Mouse (Mus musculus) kidney, postnatal 0 days (tissue): ENCODE results near the gene Terb1. TPM values are rescaled to one million over a fixed set of nuclear protein-coding genes. Genes with fewer than 3 reads are reported as not detected.
A peak's percentile ranks its signal among the peaks of the same experiment; 100 is the strongest.

Experiments used
- ATAC-seq: fragments of 200-750 bp; cut with Nextera tagmentation; replicated peaks from 2 replicates; pipeline ENCODE4 v1.8.0; 2017; ENCODE audit warnings: low read depth, moderate number of reproducible peaks, moderate TSS enrichment, moderate library complexity; ENCODE audit not compliant: low FRiP score
- DNase-seq: peaks from one replicate; pipeline ENCODE4 v3.0.0-alpha.2; 2016; ENCODE audit warnings: low spot score
- H3K27ac ChIP-seq: fragments of 300-500 bp; sonication (generic); 2 replicates; pipeline ENCODE4 v1.5.1; 2014; ENCODE audit warnings: mild to moderate bottlenecking
- H3K27me3 ChIP-seq: fragments of 300-500 bp; sonication (generic); 2 replicates; pipeline ENCODE4 v1.6.1; 2014; ENCODE audit warnings: low read length, mixed read lengths; ENCODE audit not compliant: insufficient read depth
- H3K36me3 ChIP-seq: fragments of 300-500 bp; sonication (generic); 2 replicates; pipeline ENCODE4 v1.6.1; 2014; ENCODE audit warnings: low read length, mixed read lengths; ENCODE audit not compliant: insufficient read depth
- H3K4me1 ChIP-seq: fragments of 300-500 bp; sonication (generic); replicated peaks from 2 replicates; pipeline ENCODE4 v1.6.1; 2014; ENCODE audit warnings: antibody characterized with exemption, low read length, mixed read lengths; ENCODE audit not compliant: insufficient read depth
- H3K4me2 ChIP-seq: fragments of 300-500 bp; sonication (generic); 2 replicates; pipeline ENCODE4 v1.6.1; 2014; ENCODE audit warnings: mild to moderate bottlenecking, low read length, moderate library complexity, mixed read lengths
- H3K4me3 ChIP-seq: fragments of 300-500 bp; sonication (generic); replicated peaks from 2 replicates; pipeline ENCODE4 v1.5.1; 2014; ENCODE audit warnings: low read depth, low read length
- H3K9ac ChIP-seq: fragments of 300-500 bp; sonication (generic); 2 replicates; pipeline ENCODE4 v1.6.1; 2014; ENCODE audit warnings: low read depth, low read length
- H3K9me3 ChIP-seq: fragments of 300-500 bp; sonication (generic); replicated peaks from 2 replicates; pipeline ENCODE4 v1.6.1; 2016; ENCODE audit warnings: low read length, inconsistent platforms, mixed read lengths
- CTCF ChIP-seq: IDR thresholded peaks from 2 replicates; pipeline ENCODE4 v1.5.1; 2016; ENCODE audit warnings: antibody characterized with exemption, low read depth, mild to moderate bottlenecking, moderate library complexity
- WGBS: fragments of 180-500 bp; shearing (Covaris S2); extraction: QIAGEN DNeasy Blood & Tissue Kit; methylation state at CpG from one replicate; pipeline ENCODE4 v1.1.7; 2014; 5-methylcytosine and 5-hydroxymethylcytosine counted together
- polyA plus RNA-seq: library from polyadenylated mRNA; unstranded; fragments of >200 nt; fragmentation: Nextera tagmentation; extraction: Ambion mirVana; gene quantifications from 2 replicates; pipeline ENCODE4 v1.2.1, GENCODE M21; 2015

Terb1 gene
- 0.52 and 0.54 TPM in 2 replicates for polyA plus RNA-seq

- peak within 1 kb of the TSS; percentile 71 for H3K9ac ChIP-seq
- H3K36me3 ChIP-seq: peaks cover 18% of the 10 kb centered on the region; the same call in 1 of the 2 replicates
- DNase-seq (peak; percentile 45), ATAC-seq (peak; percentile 91)
- 1% methylated on average over 62 of the region's 64 CpGs for WGBS
- H3K27ac ChIP-seq: peak within 1 kb of the TSS; percentile 72
- peak; percentile 11; the same call in 1 of the 2 replicates for TF ChIP-seq CTCF
- no peaks in the 10 kb centered on the region for H3K9me3 ChIP-seq
- H3K4me3 ChIP-seq: peak within 1 kb of the TSS; percentile 56
- H3K4me2 ChIP-seq: peak within 1 kb of the TSS; percentile 100
- no peaks in the 10 kb centered on the region; the same call in 1 of the 2 replicates for H3K4me1 ChIP-seq
- H3K27me3 ChIP-seq: no peaks in the 10 kb centered on the region
Measured at GRCm38 (mm10) chr8:104509061-104510006, at the start of gene Terb1. Gene Terb1 (minus strand): TSS chr8:104509910.

- Histone ChIP-seq H3K4me1 (no peaks in the 10 kb centered on the region), H3K9ac (no peak overlapping the region), H3K9me3 (no peaks in the 10 kb centered on the region), H3K4me2 (no peak overlapping the region), H3K4me3 (no peak overlapping the region), H3K27ac (no peak overlapping the region), H3K36me3 (no peaks in the 10 kb centered on the region), H3K27me3 (no peaks in the 10 kb centered on the region)
- ATAC-seq (no peak), DNase-seq (no peak)
- no peak for TF ChIP-seq CTCF
- WGBS: 60% methylated on average over 7 of the region's 7 CpGs
Measured at GRCm38 (mm10) chr8:104557226-104557625, 47.5 kb upstream of the Terb1 start.

GRCm38 (mm10) chr8:104555191-104555590, 45.5 kb upstream of the Terb1 start:
- H3K4me1 ChIP-seq: no peaks in the 10 kb centered on the region
- ATAC-seq (no peak), DNase-seq (no peak)
- 81% methylated on average over 4 of the region's 4 CpGs for WGBS
- no peaks in the 10 kb centered on the region for H3K9me3 ChIP-seq
- no peak overlapping the region for H3K4me3 ChIP-seq
- H3K27ac ChIP-seq: no peak overlapping the region
- no peaks in the 10 kb centered on the region for H3K36me3 ChIP-seq
- no peak overlapping the region for H3K4me2 ChIP-seq
- H3K9ac ChIP-seq: no peak overlapping the region
- no peaks in the 10 kb centered on the region for H3K27me3 ChIP-seq
- no peak for TF ChIP-seq CTCF

- no peaks in the 10 kb centered on the region for H3K9me3 ChIP-seq
- peaks cover 31% of the 10 kb centered on the region for H3K27me3 ChIP-seq
- H3K36me3 ChIP-seq: no peaks in the 10 kb centered on the region
- no peak for DNase-seq
- 84% methylated on average over 8 of the region's 8 CpGs for WGBS
- no peak overlapping the region for H3K27ac ChIP-seq
- no peaks in the 10 kb centered on the region for H3K4me1 ChIP-seq
- no peak overlapping the region for H3K9ac ChIP-seq
- no peak overlapping the region for H3K4me3 ChIP-seq
- TF ChIP-seq CTCF: no peak
- H3K4me2 ChIP-seq: no peak overlapping the region
- no peak for ATAC-seq
Measured at GRCm38 (mm10) chr8:104543440-104544045, 33.8 kb upstream of the Terb1 start.

GRCm38 (mm10) chr8:104542160-104542559, 32.5 kb upstream of the Terb1 start:
- H3K4me3 ChIP-seq: no peak overlapping the region
- no peaks in the 10 kb centered on the region for H3K4me1 ChIP-seq
- no peak for TF ChIP-seq CTCF
- no peak overlapping the region for H3K9ac ChIP-seq
- H3K9me3 ChIP-seq: no peaks in the 10 kb centered on the region
- H3K4me2 ChIP-seq: no peak overlapping the region
- DNase-seq (no peak), ATAC-seq (no peak)
- no peaks in the 10 kb centered on the region for H3K36me3 ChIP-seq
- peaks cover 31% of the 10 kb centered on the region for H3K27me3 ChIP-seq
- no peak overlapping the region for H3K27ac ChIP-seq
- 7% methylated on average over 11 of the region's 11 CpGs for WGBS

- Histone ChIP-seq H3K9ac (no peak overlapping the region), H3K36me3 (no peaks in the 10 kb centered on the region), H3K4me3 (peak overlapping the region; percentile 46), H3K4me2 (peak overlapping the region; percentile 84), H3K9me3 (no peaks in the 10 kb centered on the region), H3K4me1 (no peaks in the 10 kb centered on the region), H3K27ac (no peak overlapping the region), H3K27me3 (peaks cover 31% of the 10 kb centered on the region)
- 16% methylated on average over 8 of the region's 8 CpGs for WGBS
- DNase-seq (no peak), ATAC-seq (no peak)
- TF ChIP-seq CTCF: no peak
Measured at GRCm38 (mm10) chr8:104541515-104541880, 31.8 kb upstream of the Terb1 start.
